Mouse (Mus musculus) neural tube, embryonic 15.5 days (tissue): ENCODE results near the gene Pax3. TPM values are rescaled to one million over a fixed set of nuclear protein-coding genes. Genes with fewer than 3 reads are reported as not detected.

Experiments
- ATAC-seq: fragments of 200-750 bp; cut with Nextera tagmentation; 2 replicates; pipeline ENCODE4 v1.8.0; 2017; ENCODE audit warnings: mild to moderate bottlenecking, moderate TSS enrichment, moderate library complexity; ENCODE audit not compliant: low FRiP score
- H3K27ac ChIP-seq: fragments of 300-500 bp; sonication (generic); replicated peaks from 2 replicates; pipeline ENCODE4 v1.5.1; 2015; ENCODE audit warnings: mild to moderate bottlenecking, inconsistent platforms
- H3K27me3 ChIP-seq: fragments of 300-500 bp; sonication (generic); replicated peaks from 2 replicates; pipeline ENCODE4 v1.6.1; 2015; ENCODE audit warnings: inconsistent platforms
- H3K36me3 ChIP-seq: fragments of 300-500 bp; sonication (generic); 2 replicates; pipeline ENCODE4 v1.6.1; 2015; ENCODE audit warnings: inconsistent platforms
- H3K4me1 ChIP-seq: fragments of 300-500 bp; sonication (generic); 2 replicates; pipeline ENCODE4 v1.6.1; 2015; ENCODE audit warnings: inconsistent platforms
- H3K4me2 ChIP-seq: fragments of 300-500 bp; sonication (generic); 2 replicates; pipeline ENCODE4 v1.6.1; 2015; ENCODE audit warnings: inconsistent platforms, mild to moderate bottlenecking, moderate library complexity
- H3K4me3 ChIP-seq: fragments of 300-500 bp; sonication (generic); replicated peaks from 2 replicates; pipeline ENCODE4 v1.5.1; 2015; ENCODE audit warnings: mild to moderate bottlenecking, inconsistent platforms
- H3K9ac ChIP-seq: fragments of 300-500 bp; sonication (generic); replicated peaks from 2 replicates; pipeline ENCODE4 v1.6.1; 2015; ENCODE audit warnings: mild to moderate bottlenecking, inconsistent platforms
- H3K9me3 ChIP-seq: fragments of 300-500 bp; sonication (generic); replicated peaks from 2 replicates; pipeline ENCODE4 v1.6.1; 2016; ENCODE audit warnings: inconsistent platforms
- WGBS: fragments of 180-500 bp; shearing (Covaris S2); methylation state at CpG from one replicate; pipeline ENCODE4 v1.1.7; 2015; ENCODE audit warnings: mixed read lengths; 5-methylcytosine and 5-hydroxymethylcytosine counted together
- polyA plus RNA-seq: library from polyadenylated mRNA; unstranded; fragments of >200 nt; fragmentation: Nextera tagmentation; extraction: Ambion mirVana; gene quantifications from 2 replicates; pipeline ENCODE4 v1.2.1, GENCODE M21; 2015

The Pax3 gene
- polyA plus RNA-seq, 1 experiment from 2014 or later = 3.4 TPM

GRCm38 (mm10) chr1:78167577-78168286 is 29.2 kb downstream of the Pax3 start:
- Histone ChIP-seq H3K27ac (no peak overlapping the region), H3K4me3 (no peak overlapping the region), H3K9me3 (no peaks in the 10 kb centered on the region), H3K4me2 (no peak overlapping the region), H3K9ac (no peak overlapping the region), H3K4me1 (no peaks in the 10 kb centered on the region), H3K27me3 (peaks cover 62% of the 10 kb centered on the region), H3K36me3 (no peaks in the 10 kb centered on the region)
- ATAC-seq = no peak
- WGBS = 17% methylated on average over 18 of the region's 18 CpGs

- WGBS = 78% methylated on average over 5 of the region's 5 CpGs
- H3K36me3 ChIP-seq = no peaks in the 10 kb centered on the region
- H3K4me3 ChIP-seq = no peak overlapping the region
- no peak overlapping the region for H3K9ac ChIP-seq
- no peak overlapping the region for H3K4me2 ChIP-seq
- ATAC-seq = no peak
- H3K27ac ChIP-seq = no peak overlapping the region
- 0 out of 2 replicates have a peak, but pooled peaks cover 3% of the 10 kb centered on the region for H3K4me1 ChIP-seq
- H3K9me3 ChIP-seq = no peaks in the 10 kb centered on the region
- peaks cover 47% of the 10 kb centered on the region for H3K27me3 ChIP-seq
Measured at GRCm38 (mm10) chr1:78161745-78162144, 35.2 kb downstream of the Pax3 start.

- Histone ChIP-seq H3K9ac (no peak overlapping the region), H3K36me3 (no peaks in the 10 kb centered on the region), H3K9me3 (no peaks in the 10 kb centered on the region), H3K4me3 (no peak overlapping the region), H3K27ac (no peak overlapping the region), H3K27me3 (peaks cover 43% of the 10 kb centered on the region), H3K4me2 (no peak overlapping the region), H3K4me1 (0 out of 2 replicates have a peak, but pooled peaks cover 3% of the 10 kb centered on the region)
- 28% methylated on average over 6 of the region's 6 CpGs for WGBS
- no peak for ATAC-seq
Measured at GRCm38 (mm10) chr1:78157930-78158329, 39.0 kb downstream of the Pax3 start.

- ATAC-seq = no peak
- Histone ChIP-seq H3K9ac (no peak overlapping the region), H3K4me1 (0 out of 2 replicates have a peak, but pooled peaks cover 3% of the 10 kb centered on the region), H3K4me2 (no peak overlapping the region), H3K36me3 (no peaks in the 10 kb centered on the region), H3K4me3 (no peak overlapping the region), H3K9me3 (no peaks in the 10 kb centered on the region), H3K27ac (no peak overlapping the region), H3K27me3 (peaks cover 39% of the 10 kb centered on the region)
- 86% methylated on average over 4 of the region's 4 CpGs for WGBS
Measured at GRCm38 (mm10) chr1:78155796-78156195, 41.1 kb downstream of the Pax3 start.

- H3K4me1 ChIP-seq = no peaks in the 10 kb centered on the region
- no peaks in the 10 kb centered on the region for H3K9me3 ChIP-seq
- 64% methylated on average over 2 of the region's 2 CpGs for WGBS
- H3K4me3 ChIP-seq = no peak overlapping the region
- no peak overlapping the region for H3K4me2 ChIP-seq
- no peaks in the 10 kb centered on the region for H3K36me3 ChIP-seq
- no peak overlapping the region for H3K27ac ChIP-seq
- H3K9ac ChIP-seq = no peak overlapping the region
- H3K27me3 ChIP-seq = peaks cover 68% of the 10 kb centered on the region
- no peak for ATAC-seq
Measured at GRCm38 (mm10) chr1:78148011-78148623, 48.8 kb downstream of the Pax3 start.

- ATAC-seq = no peak
- Histone ChIP-seq H3K4me3 (no peak overlapping the region), H3K4me1 (peaks cover 11% of the 10 kb centered on the region; the same call in 1 of the 2 replicates), H3K36me3 (no peaks in the 10 kb centered on the region), H3K27ac (no peak overlapping the region), H3K27me3 (peaks cover 71% of the 10 kb centered on the region), H3K9me3 (no peaks in the 10 kb centered on the region), H3K4me2 (no peak overlapping the region), H3K9ac (no peak overlapping the region)
- WGBS = 30% methylated on average over 6 of the region's 6 CpGs
Measured at GRCm38 (mm10) chr1:78143403-78143802, 53.5 kb downstream of the Pax3 start.

GRCm38 (mm10) chr1:78142912-78143311 is 54.0 kb downstream of the Pax3 start:
- WGBS = 45% methylated on average over 6 of the region's 6 CpGs
- Histone ChIP-seq H3K4me2 (no peak overlapping the region), H3K4me1 (peaks cover 11% of the 10 kb centered on the region; the same call in 1 of the 2 replicates), H3K36me3 (no peaks in the 10 kb centered on the region), H3K27me3 (peaks cover 69% of the 10 kb centered on the region), H3K9me3 (no peaks in the 10 kb centered on the region), H3K9ac (no peak overlapping the region), H3K4me3 (no peak overlapping the region), H3K27ac (no peak overlapping the region)
- ATAC-seq = no peak

- Histone ChIP-seq H3K9me3 (no peaks in the 10 kb centered on the region), H3K4me3 (no peak overlapping the region), H3K4me1 (peaks cover 11% of the 10 kb centered on the region; the same call in 1 of the 2 replicates), H3K9ac (no peak overlapping the region), H3K36me3 (no peaks in the 10 kb centered on the region), H3K27ac (no peak overlapping the region), H3K4me2 (no peak overlapping the region), H3K27me3 (peaks cover 76% of the 10 kb centered on the region)
- WGBS = 14% methylated on average over 9 of the region's 9 CpGs
- no peak for ATAC-seq
Measured at GRCm38 (mm10) chr1:78141741-78142501, 55.0 kb downstream of the Pax3 start.

- no peaks in the 10 kb centered on the region for H3K36me3 ChIP-seq
- no peak overlapping the region for H3K27ac ChIP-seq
- peaks cover 11% of the 10 kb centered on the region; the same call in 1 of the 2 replicates for H3K4me1 ChIP-seq
- no peaks in the 10 kb centered on the region for H3K9me3 ChIP-seq
- H3K4me2 ChIP-seq = no peak overlapping the region
- no peak for ATAC-seq
- H3K27me3 ChIP-seq = peaks cover 73% of the 10 kb centered on the region
- no peak overlapping the region for H3K4me3 ChIP-seq
- H3K9ac ChIP-seq = no peak overlapping the region
- 6% methylated on average over 7 of the region's 7 CpGs for WGBS
Measured at GRCm38 (mm10) chr1:78141314-78141713, 55.6 kb downstream of the Pax3 start.

GRCm38 (mm10) chr1:78140505-78141303 is 56.2 kb downstream of the Pax3 start:
- Histone ChIP-seq H3K9ac (no peak overlapping the region), H3K9me3 (no peaks in the 10 kb centered on the region), H3K27ac (no peak overlapping the region), H3K4me2 (no peak overlapping the region), H3K4me3 (no peak overlapping the region), H3K36me3 (no peaks in the 10 kb centered on the region), H3K27me3 (peaks cover 69% of the 10 kb centered on the region), H3K4me1 (peaks cover 11% of the 10 kb centered on the region; the same call in 1 of the 2 replicates)
- no peak for ATAC-seq
- 2% methylated on average over 14 of the region's 14 CpGs for WGBS

GRCm38 (mm10) chr1:78139287-78139686 is 57.6 kb downstream of the Pax3 start:
- Histone ChIP-seq H3K9me3 (no peaks in the 10 kb centered on the region), H3K4me1 (peaks cover 11% of the 10 kb centered on the region; the same call in 1 of the 2 replicates), H3K4me2 (no peak overlapping the region), H3K27ac (no peak overlapping the region), H3K36me3 (no peaks in the 10 kb centered on the region), H3K9ac (no peak overlapping the region), H3K27me3 (peaks cover 67% of the 10 kb centered on the region), H3K4me3 (no peak overlapping the region)
- WGBS = 3% methylated on average over 11 of the region's 11 CpGs
- ATAC-seq = no peak
